Mouse (Mus musculus) telencephalon, adult 2 months (tissue): ENCODE results near the gene Gpx6.

Experiments
- DNase-seq: peaks from one replicate; pipeline ENCODE4 v3.0.0-alpha.2; 2011; ENCODE audit warnings: low read depth, low spot score

Gpx6 gene

GRCm38 (mm10) chr13:21311926-21312325, at the start of gene Gpx6:
Gene Gpx6 (plus strand): TSS chr13:21312125.
- no peak for DNase-seq

- no peak for DNase-seq
Observed at GRCm38 (mm10) chr13:21262787-21263461, 49.0 kb upstream of the Gpx6 start.

- DNase-seq = no peak
Observed at GRCm38 (mm10) chr13:21263910-21264309, 48.0 kb upstream of the Gpx6 start.

GRCm38 (mm10) chr13:21264366-21264765, 47.6 kb upstream of the Gpx6 start:
- DNase-seq = no peak

- DNase-seq = no peak
Observed at GRCm38 (mm10) chr13:21265736-21266135, 46.2 kb upstream of the Gpx6 start.

- DNase-seq = no peak
Observed at GRCm38 (mm10) chr13:21267541-21267940, 44.4 kb upstream of the Gpx6 start.

- DNase-seq = no peak
Observed at GRCm38 (mm10) chr13:21268262-21268661, 43.7 kb upstream of the Gpx6 start.

- DNase-seq = no peak
Observed at GRCm38 (mm10) chr13:21275021-21275814, 36.7 kb upstream of the Gpx6 start.

- DNase-seq = peak; percentile 83
Observed at GRCm38 (mm10) chr13:21275815-21276550, 35.9 kb upstream of the Gpx6 start.

- no peak for DNase-seq
Observed at GRCm38 (mm10) chr13:21276551-21276950, 35.4 kb upstream of the Gpx6 start.

GRCm38 (mm10) chr13:21279076-21279475, 32.8 kb upstream of the Gpx6 start:
- DNase-seq = no peak

GRCm38 (mm10) chr13:21279559-21279958, 32.4 kb upstream of the Gpx6 start:
- peak; percentile 77 for DNase-seq

- DNase-seq = no peak
Observed at GRCm38 (mm10) chr13:21292631-21293030, 19.3 kb upstream of the Gpx6 start, which contains the start of gene Gpx5. Gene Gpx5 (minus strand): TSS chr13:21292731.

GRCm38 (mm10) chr13:21298557-21298956, 13.4 kb upstream of the Gpx6 start:
- DNase-seq = no peak

- no peak for DNase-seq
Observed at GRCm38 (mm10) chr13:21304483-21305066, 7.3 kb upstream of the Gpx6 start.

- DNase-seq = no peak
Observed at GRCm38 (mm10) chr13:21309788-21310187, 2.1 kb upstream of the Gpx6 start.

GRCm38 (mm10) chr13:21312854-21313253, 929 bp downstream of the Gpx6 start:
- no peak for DNase-seq

GRCm38 (mm10) chr13:21313903-21314302, 2.0 kb downstream of the Gpx6 start:
- DNase-seq = no peak

- DNase-seq = no peak
Observed at GRCm38 (mm10) chr13:21320262-21320661, 8.3 kb downstream of the Gpx6 start.

GRCm38 (mm10) chr13:21321890-21322494, 10.1 kb downstream of the Gpx6 start:
- peak; percentile 15 for DNase-seq
